Mouse (Mus musculus) brain, embryonic 14.5 days (tissue): ENCODE data around the gene Axin2.

Source experiments
- CTCF ChIP-seq: fragments of 200-500 bp; IDR thresholded peaks from 2 replicates; pipeline ENCODE4 v1.5.1; 2012; ENCODE audit warnings: inconsistent platforms, mild to moderate bottlenecking, moderate library complexity, borderline replicate concordance; ENCODE audit not compliant: insufficient read depth, insufficient read length; ENCODE audit errors: extremely low read depth
- POLR2A ChIP-seq: fragments of 200-500 bp; IDR thresholded peaks from 2 replicates; pipeline ENCODE4 v1.6.1; 2012; ENCODE audit warnings: mild to moderate bottlenecking, inconsistent platforms, borderline replicate concordance; ENCODE audit not compliant: poor library complexity, insufficient read depth, insufficient read length, severe bottlenecking; ENCODE audit errors: extremely low read depth

DNA sequence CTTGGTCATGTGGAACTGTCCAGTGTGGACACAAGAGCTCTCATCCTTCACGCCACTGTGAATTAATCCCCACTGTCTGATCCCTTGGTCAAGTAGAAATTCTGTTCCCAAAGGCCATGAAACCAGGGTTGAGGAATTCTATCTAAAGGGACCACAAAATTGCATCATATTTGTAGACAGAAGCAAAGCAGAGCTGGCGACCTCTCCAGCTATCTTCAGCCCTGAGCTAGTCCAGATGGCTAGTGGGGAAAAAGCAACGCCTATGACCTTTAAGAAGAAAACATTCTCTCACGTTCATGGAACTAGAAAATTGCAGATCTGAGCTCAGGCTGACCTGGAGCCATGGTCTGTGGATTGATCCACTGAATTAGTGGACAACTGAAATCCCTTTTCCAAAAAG, 39.6 kb upstream of the Axin2 start:
- no peak for TF ChIP-seq POLR2A
- no peak for TF ChIP-seq CTCF
